Mouse (Mus musculus): ENCODE measurements around the gene Tigd2. TPM values are rescaled to one million over a fixed set of nuclear protein-coding genes. Genes with fewer than 3 reads are reported as not detected.

Tigd2 gene
- 9.4 and 9.9 TPM in 2 replicates for total RNA-seq (2023)

GRCm38 (mm10) chr6:59208685-59209298 is at the start of gene Tigd2:
TSS of gene Tigd2 (plus strand) at chr6:59208870.

Other genes with a start within 250 kb of the Tigd2 start
- gene Fam13a, start 184.3 kb upstream of the Tigd2 start, total RNA-seq (2023), result 0.19 TPM in 1 of 2 replicates, not detected in the other
- 0.35 and 0.36 TPM in 2 replicates for gene Gprin3, start 217.4 kb downstream of the Tigd2 start, total RNA-seq (2023)